Mouse (Mus musculus): Measurements from ENCODE around the gene Speer4d. TPM values are rescaled to one million over a fixed set of nuclear protein-coding genes. Genes with fewer than 3 reads are reported as not detected.
"Not testable (repeated sequence)": the region's sequence is repeated elsewhere in the genome, so short reads cannot be mapped to it uniquely, and the experiment has no call there.

Speer4d gene
- polyA plus RNA-seq, 1 experiment from 2014 or later = not detected

DNA sequence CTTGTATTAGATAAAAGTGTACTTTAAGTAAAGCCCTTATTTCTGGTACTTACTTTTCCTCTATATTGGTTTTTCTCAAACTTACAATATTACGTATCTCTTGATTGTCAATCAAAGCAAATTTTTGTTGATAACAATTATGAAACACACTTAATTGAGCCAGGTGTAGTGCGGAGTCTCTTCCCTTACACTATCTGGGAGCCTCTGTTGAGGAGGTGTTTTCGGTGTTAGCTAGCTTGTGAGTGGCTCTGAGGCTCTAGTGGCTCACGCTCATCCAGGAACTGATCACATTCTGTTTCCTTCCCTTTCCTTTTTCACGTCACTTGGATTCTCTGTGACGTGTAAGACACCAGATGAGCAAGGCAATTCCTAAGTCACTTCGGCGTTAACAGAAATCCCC is 15.3 kb upstream of the Speer4d start:
- H3K4me1 ChIP-seq; H3K27ac ChIP-seq; ATAC-seq (ENCODE audit: insufficient read depth, low FRiP score, low read depth); H3K9ac ChIP-seq; H3K36me3 ChIP-seq; H3K4me3 ChIP-seq (replicated peaks); H3K9me3 ChIP-seq; H3K4me2 ChIP-seq; H3K27me3 ChIP-seq (replicated peaks): not testable (repeated sequence)
- 72% methylated on average over 8 of the region's 8 CpGs for WGBS

GRCm38 (mm10) chr5:15606677-15607076 is 12.2 kb upstream of the Speer4d start:
- ATAC-seq (ENCODE audit: insufficient read depth, low FRiP score, low read depth); H3K27me3 ChIP-seq (replicated peaks); H3K4me2 ChIP-seq; H3K9ac ChIP-seq; H3K9me3 ChIP-seq; H3K4me1 ChIP-seq; H3K4me3 ChIP-seq (replicated peaks); H3K36me3 ChIP-seq; H3K27ac ChIP-seq: not testable (repeated sequence)
- WGBS = 60% methylated on average over 6 of the region's 6 CpGs

- H3K4me1 ChIP-seq; H3K36me3 ChIP-seq; H3K4me2 ChIP-seq; H3K27me3 ChIP-seq (replicated peaks); H3K9me3 ChIP-seq; H3K27ac ChIP-seq; ATAC-seq (ENCODE audit: insufficient read depth, low FRiP score, low read depth); H3K4me3 ChIP-seq (replicated peaks); H3K9ac ChIP-seq: not testable (repeated sequence)
- WGBS = 4% methylated on average over 1 of the region's 1 CpGs
Observed at GRCm38 (mm10) chr5:15610695-15611094, 8.2 kb upstream of the Speer4d start.

DNA sequence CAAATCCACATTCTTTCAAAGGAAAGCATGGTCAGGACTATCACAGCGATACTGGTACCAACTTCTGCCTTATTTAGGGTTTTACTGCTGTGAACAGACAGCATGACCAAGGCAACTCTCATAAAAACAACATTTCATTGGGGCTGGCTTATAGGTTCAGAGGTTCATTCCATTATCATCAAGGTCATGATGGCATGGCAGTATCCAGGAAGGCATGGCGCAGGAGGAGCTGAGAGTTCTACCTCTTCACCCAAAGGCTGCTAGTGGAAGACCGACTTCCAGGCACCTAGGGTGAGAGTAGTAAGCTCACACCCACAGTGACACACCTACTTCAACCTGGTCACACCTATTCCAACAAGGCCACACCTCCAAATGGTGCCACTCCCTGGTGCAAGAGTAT is 2.7 kb upstream of the Speer4d start:
- H3K27ac ChIP-seq; H3K27me3 ChIP-seq (replicated peaks); H3K9me3 ChIP-seq; H3K9ac ChIP-seq; H3K4me1 ChIP-seq; H3K4me3 ChIP-seq (replicated peaks); H3K36me3 ChIP-seq; ATAC-seq (ENCODE audit: insufficient read depth, low FRiP score, low read depth); H3K4me2 ChIP-seq: not testable (repeated sequence)
- whole genome bisulfite sequencing = 74% methylated on average over 3 of the region's 3 CpGs

GRCm38 (mm10) chr5:15628136-15628535 is 9.3 kb downstream of the Speer4d start:
- H3K4me3 ChIP-seq (replicated peaks); H3K27ac ChIP-seq; H3K9ac ChIP-seq; H3K27me3 ChIP-seq (replicated peaks); H3K36me3 ChIP-seq; H3K4me1 ChIP-seq; ATAC-seq (ENCODE audit: insufficient read depth, low FRiP score, low read depth); H3K9me3 ChIP-seq; H3K4me2 ChIP-seq: not testable (repeated sequence)
- 29% methylated on average over 1 of the region's 1 CpGs for WGBS

DNA sequence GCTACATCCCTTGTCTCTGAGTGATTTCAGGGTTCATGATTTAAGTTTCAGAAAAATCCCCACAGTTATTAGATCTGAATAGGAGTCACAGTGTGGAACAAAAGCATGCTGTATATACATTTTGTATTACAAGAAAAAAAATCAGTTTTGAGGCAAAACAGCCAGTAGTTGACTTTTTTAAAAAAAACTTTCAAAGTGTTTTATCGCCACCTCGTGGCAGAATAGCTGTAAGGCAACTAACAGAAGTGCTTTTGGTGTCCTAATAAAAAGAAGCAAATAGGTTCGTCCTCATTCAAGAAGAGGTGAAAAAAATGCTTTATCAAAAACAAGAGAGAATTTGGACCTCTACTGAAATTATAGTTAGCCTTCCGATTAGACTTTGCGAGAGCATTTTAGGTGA is 11.2 kb downstream of the Speer4d start:
- not testable (repeated sequence) for H3K27ac ChIP-seq; H3K27me3 ChIP-seq (replicated peaks); H3K4me2 ChIP-seq; H3K36me3 ChIP-seq; H3K4me1 ChIP-seq; H3K9ac ChIP-seq; H3K9me3 ChIP-seq; H3K4me3 ChIP-seq (replicated peaks); ATAC-seq (ENCODE audit: insufficient read depth, low FRiP score, low read depth)
- WGBS = 31% methylated on average over 5 of the region's 5 CpGs

DNA sequence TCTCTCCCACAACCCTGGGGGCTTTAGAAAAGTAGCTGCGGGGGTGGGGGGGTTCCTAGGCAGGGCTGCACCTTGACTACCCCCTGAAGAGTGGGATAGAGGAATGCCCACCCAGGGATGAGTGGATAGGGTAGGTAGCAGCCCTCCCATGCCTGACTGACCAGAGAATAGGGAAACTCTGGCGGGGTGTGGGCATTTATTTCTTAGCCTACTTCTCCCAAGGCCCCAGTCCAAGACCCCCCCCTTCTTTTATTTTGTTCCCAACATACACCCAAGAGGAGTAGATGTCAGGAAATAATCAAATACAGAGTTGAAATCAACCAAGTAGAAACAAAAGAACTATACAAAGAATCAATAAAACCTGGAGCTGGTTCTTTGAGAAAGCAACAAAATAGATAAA is 18.8 kb downstream of the Speer4d start:
- WGBS = 67% methylated on average over 2 of the region's 2 CpGs
- ATAC-seq (ENCODE audit: insufficient read depth, low FRiP score, low read depth) = not testable (repeated sequence)

DNA sequence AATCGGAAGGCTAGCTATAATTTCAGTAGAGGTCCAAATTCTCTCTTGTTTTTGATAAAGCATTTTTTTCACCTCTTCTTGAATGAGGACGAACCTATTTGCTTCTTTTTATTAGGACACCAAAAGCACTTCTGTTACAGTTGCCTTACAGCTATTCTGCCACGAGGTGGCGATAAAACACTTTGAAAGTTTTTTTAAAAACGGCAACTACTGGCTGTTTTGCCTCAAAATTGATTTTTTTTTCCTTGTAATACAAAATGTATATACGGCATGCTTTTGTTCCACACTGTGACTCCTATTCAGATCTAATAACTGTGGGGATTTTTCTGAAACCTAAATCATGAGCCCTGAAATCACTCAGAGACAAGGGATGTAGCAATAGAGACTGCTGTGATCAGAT is 26.8 kb downstream of the Speer4d start:
- 20% methylated on average over 6 of the region's 6 CpGs for WGBS
- not testable (repeated sequence) for H3K27ac ChIP-seq; H3K36me3 ChIP-seq; H3K4me2 ChIP-seq; H3K27me3 ChIP-seq (replicated peaks); H3K4me3 ChIP-seq (replicated peaks); H3K4me1 ChIP-seq; ATAC-seq (ENCODE audit: insufficient read depth, low FRiP score, low read depth); H3K9ac ChIP-seq; H3K9me3 ChIP-seq

More for the DNA sequence above, 18.8 kb downstream of the Speer4d start:
- H3K4me3 ChIP-seq (replicated peaks); H3K4me2 ChIP-seq; H3K27me3 ChIP-seq (replicated peaks); H3K9me3 ChIP-seq; H3K36me3 ChIP-seq; H3K9ac ChIP-seq; H3K4me1 ChIP-seq; H3K27ac ChIP-seq: not testable (repeated sequence)

DNA sequence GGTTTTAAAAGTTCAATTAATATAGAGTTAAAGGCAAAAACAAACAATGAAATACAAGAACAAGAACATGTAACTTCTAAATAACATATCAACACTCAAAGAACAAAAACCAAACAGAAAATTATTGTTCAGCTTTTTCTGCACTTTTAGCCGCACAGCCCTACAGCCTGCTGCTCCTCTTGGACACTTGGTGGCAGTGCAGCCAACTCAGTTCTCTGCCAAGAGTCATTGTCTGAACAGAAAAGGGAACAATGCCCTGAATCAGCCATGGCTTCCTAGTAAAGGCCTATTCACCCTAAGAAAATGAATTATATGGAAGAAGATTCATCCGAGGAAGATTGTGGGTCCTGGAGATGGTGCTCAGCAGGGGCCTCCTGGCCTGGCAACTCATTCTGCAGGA is 33.5 kb downstream of the Speer4d start:
- H3K4me1 ChIP-seq; H3K4me2 ChIP-seq; H3K27ac ChIP-seq; H3K27me3 ChIP-seq (replicated peaks); H3K9me3 ChIP-seq; H3K4me3 ChIP-seq (replicated peaks); H3K9ac ChIP-seq; ATAC-seq (ENCODE audit: insufficient read depth, low FRiP score, low read depth); H3K36me3 ChIP-seq: not testable (repeated sequence)
- 74% methylated on average over 2 of the region's 2 CpGs for WGBS

DNA sequence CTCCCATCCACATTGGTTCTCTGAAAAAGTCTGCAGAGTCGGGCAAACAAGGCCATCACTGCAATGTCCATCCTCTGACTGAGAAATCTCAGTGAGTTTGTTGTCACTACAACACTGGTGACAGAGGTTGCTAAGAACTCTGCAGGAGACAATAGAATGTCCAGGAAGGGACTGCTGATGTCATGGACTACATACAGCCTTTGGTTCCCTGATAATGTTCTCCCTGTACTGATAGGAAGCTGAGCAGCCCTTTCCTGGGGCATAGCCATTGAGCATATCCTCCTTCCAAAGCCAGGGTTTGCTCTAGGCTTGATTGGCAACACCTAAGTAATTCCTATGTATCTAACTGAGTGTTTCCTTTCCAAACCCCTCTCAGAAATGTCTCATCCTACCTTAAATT is 38.1 kb downstream of the Speer4d start, which contains the start of gene 4930572O03Rik:
Gene 4930572O03Rik (minus strand): TSS at position 101 of the 400 bp plus-strand sequence.
- H3K9ac ChIP-seq; H3K4me2 ChIP-seq; H3K4me3 ChIP-seq (replicated peaks); H3K27ac ChIP-seq; ATAC-seq (ENCODE audit: insufficient read depth, low FRiP score, low read depth); H3K9me3 ChIP-seq; H3K4me1 ChIP-seq; H3K36me3 ChIP-seq; H3K27me3 ChIP-seq (replicated peaks): not testable (repeated sequence)
- WGBS = 71% methylated on average over 1 of the region's 1 CpGs

DNA sequence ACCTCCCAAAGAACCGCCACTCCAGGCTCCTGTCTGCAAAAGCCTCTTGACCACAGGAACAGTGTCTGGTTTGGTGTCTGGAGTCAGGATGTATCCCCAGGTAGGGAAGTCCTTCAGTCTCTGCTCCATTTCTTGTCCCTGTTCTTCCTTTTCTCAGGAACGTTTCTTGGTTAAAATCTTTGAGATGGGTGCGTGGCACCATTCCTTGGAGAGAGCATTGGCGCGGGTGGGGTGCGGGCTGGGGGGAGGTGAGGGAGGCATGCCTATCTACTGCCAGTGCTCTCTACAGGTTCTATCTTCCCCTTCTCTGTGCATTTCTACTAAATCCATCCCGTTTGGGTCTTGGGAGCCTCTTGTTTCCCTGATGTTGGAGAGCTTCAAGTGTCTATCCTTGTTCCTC is 45.0 kb downstream of the Speer4d start:
- H3K27ac ChIP-seq; H3K36me3 ChIP-seq; H3K27me3 ChIP-seq (replicated peaks); ATAC-seq (ENCODE audit: insufficient read depth, low FRiP score, low read depth); H3K4me2 ChIP-seq; H3K9me3 ChIP-seq; H3K9ac ChIP-seq; H3K4me1 ChIP-seq; H3K4me3 ChIP-seq (replicated peaks): not testable (repeated sequence)
- 76% methylated on average over 7 of the region's 7 CpGs for WGBS

DNA sequence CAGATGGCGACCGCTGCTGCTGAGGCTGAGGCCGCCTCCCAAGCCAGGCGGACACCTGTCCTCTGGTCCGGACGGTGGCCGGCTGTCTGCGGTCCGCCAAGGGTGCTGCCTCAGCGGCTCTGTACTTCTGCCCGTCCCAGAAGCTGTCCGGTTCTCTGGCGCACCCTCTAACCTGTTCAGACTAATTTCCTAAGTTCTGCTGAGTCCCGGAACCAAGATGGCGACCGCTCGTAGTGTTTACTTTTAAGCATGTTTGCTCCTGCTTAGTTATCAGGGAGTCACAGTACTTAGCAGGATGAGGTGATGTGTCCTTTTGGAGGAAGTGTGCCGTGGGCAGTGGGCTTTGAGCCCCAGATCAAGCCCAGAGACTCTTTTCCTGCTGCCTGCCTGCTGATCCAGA is 51.9 kb downstream of the Speer4d start:
- WGBS = 81% methylated on average over 9 of the region's 18 CpGs
- H3K4me1 ChIP-seq; H3K9ac ChIP-seq; H3K4me3 ChIP-seq (replicated peaks); H3K4me2 ChIP-seq; H3K27ac ChIP-seq; H3K9me3 ChIP-seq; H3K27me3 ChIP-seq (replicated peaks); H3K36me3 ChIP-seq: not testable (repeated sequence)
- peak; percentile 47; the same call in 1 of the 2 replicates for ATAC-seq (ENCODE audit: insufficient read depth, low FRiP score, low read depth)
